Mouse (Mus musculus): Measurements from ENCODE around the gene Dock1.

The Dock1 gene

DNA sequence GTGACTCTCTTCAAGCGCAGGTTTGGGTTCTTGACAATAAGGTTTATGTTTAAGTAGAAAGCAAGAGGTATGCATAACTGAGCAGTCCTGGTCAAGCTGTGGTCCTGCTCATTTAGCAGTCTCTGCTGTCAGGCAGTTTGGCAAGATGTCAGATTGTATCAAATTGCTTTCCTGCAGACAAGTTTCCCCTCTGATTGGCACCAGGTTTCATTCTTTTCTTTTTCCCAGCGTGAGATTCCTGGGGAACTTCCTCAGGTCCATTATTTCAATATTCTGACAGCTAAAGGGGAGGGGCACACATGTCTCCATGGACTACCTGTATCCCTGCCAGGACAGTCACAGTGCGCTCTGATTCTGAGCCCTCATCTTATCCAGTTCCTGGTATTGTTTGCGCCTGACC is 153.4 kb downstream of the Dock1 start:
- no peak for DNase-seq (ENCODE audit: low spot score)

DNA sequence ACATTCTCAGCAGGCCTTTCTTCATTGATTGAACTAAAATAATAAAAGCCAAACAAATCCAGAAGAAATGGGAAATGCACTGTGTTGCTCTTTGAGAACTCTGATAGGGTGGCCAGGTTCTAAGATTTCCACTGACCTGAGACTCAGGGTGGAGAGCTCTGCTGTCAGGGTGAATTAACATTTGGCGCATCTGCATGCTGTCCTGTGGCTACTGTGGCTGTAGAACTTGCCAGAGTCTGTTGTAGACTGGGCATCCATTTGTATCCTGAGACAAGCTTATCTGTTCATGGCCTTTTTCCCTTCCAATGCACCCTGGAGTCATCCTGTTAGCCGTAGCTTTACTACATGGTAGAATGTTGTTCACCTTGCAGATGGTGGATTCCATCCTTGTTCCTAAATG is 169.6 kb downstream of the Dock1 start:
- DNase-seq (ENCODE audit: low spot score): no peak

GRCm38 (mm10) chr7:134842751-134843150 is 172.3 kb downstream of the Dock1 start:
- DNase-seq (ENCODE audit: low spot score): no peak

- no peak for DNase-seq (ENCODE audit: low spot score)
Observed at GRCm38 (mm10) chr7:134862000-134862399, 191.5 kb downstream of the Dock1 start.

GRCm38 (mm10) chr7:134864175-134864574 is 193.7 kb downstream of the Dock1 start:
- DNase-seq (ENCODE audit: low spot score): peak; percentile 78

GRCm38 (mm10) chr7:134872511-134872910 is 202.1 kb downstream of the Dock1 start:
- DNase-seq (ENCODE audit: low spot score): no peak

DNA sequence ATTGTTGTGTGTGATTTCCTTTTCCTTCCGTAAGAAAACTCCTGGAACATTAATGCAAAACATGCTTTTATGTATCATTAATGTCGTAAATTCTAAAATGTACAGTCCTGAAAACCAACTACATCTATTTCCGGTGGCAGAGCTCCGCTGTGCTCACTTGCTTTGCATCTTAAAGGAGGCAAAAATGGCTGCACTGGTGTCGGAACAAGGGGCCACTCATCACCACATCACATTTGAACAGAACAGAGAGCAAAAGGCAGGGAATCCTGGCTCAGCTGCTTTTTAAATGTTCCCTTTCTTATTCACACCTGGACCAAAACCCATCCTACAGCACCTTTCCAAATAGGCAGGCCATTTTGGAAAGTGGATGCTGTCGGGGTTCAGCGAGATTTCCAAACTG is 202.5 kb downstream of the Dock1 start:
- no peak for DNase-seq (ENCODE audit: low spot score)

DNA sequence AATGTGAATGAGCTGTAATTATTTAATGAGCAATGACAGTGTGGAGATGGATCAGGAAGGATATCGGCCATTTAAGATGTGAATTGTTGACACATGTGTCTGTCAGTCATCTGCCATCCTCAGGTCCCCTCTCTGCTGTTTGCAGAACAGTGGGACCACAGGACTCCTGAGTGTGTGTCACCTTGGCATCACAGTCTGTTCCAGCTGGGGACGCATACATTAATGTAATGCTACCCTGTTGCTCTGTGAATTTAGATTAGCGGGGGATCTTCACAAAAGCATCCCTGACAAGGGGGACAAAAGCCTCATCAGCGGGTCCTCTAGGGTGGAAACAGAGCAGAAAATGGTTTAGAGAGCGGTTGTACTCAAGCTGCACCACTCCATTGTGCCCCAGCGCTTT is 208.5 kb downstream of the Dock1 start:
- peak; percentile 15 for DNase-seq (ENCODE audit: low spot score)

DNA sequence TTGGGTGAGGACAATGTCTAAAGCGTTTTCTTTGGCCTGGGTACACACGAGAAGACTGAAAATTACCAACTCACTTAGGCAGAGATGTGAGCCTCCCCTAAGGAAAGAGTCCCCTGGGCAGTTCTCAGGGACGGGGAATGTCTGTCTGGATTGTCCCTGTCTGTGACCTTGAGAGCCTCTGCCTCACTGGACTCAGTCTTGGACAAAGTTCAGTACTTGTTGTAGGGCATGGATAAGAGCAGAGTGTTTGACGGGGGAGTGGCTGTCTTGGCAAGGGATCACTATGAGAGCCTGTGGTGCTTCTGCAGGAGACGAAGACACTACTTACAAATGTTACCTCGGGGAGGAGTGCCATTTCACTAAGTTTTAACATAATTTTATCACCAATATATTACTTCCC is 210.0 kb downstream of the Dock1 start:
- DNase-seq (ENCODE audit: low spot score): no peak

DNA sequence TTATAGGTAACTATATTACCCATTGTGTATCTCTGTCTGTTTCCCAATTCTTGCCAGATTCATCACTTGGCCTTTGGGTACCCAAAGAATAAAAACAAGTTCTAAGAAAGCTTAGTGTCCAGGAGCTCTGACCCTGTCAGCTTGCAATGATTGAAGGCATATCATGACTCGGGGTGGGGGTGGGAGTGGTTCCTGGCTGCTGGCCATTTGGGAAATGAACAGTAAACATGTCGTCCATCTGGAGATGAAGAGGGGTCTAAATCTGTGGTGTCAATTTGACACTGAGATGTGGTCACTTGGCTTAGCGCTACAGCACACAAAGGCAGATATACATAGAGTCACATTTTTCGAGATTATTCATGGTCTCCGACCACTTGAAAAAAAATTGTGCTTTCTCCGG is 213.1 kb downstream of the Dock1 start:
- peak; percentile 12 for DNase-seq (ENCODE audit: low spot score)

- DNase-seq (ENCODE audit: low spot score): no peak
Observed at GRCm38 (mm10) chr7:134892449-134892871, 222.0 kb downstream of the Dock1 start.

GRCm38 (mm10) chr7:134892972-134893371 is 222.5 kb downstream of the Dock1 start:
- DNase-seq (ENCODE audit: low spot score): peak; percentile 26

- DNase-seq (ENCODE audit: low spot score): no peak
Observed at GRCm38 (mm10) chr7:134894604-134895003, 224.2 kb downstream of the Dock1 start.

- no peak for DNase-seq (ENCODE audit: low spot score)
Observed at GRCm38 (mm10) chr7:134899462-134899861, 229.0 kb downstream of the Dock1 start.

GRCm38 (mm10) chr7:134901992-134902391 is 231.5 kb downstream of the Dock1 start:
- DNase-seq (ENCODE audit: low spot score): no peak

- DNase-seq (ENCODE audit: low spot score): no peak
Observed at GRCm38 (mm10) chr7:134931886-134932285, 261.4 kb downstream of the Dock1 start.

- peak; percentile 38 for DNase-seq (ENCODE audit: low spot score)
Observed at GRCm38 (mm10) chr7:134937471-134937926, 267.0 kb downstream of the Dock1 start.

DNA sequence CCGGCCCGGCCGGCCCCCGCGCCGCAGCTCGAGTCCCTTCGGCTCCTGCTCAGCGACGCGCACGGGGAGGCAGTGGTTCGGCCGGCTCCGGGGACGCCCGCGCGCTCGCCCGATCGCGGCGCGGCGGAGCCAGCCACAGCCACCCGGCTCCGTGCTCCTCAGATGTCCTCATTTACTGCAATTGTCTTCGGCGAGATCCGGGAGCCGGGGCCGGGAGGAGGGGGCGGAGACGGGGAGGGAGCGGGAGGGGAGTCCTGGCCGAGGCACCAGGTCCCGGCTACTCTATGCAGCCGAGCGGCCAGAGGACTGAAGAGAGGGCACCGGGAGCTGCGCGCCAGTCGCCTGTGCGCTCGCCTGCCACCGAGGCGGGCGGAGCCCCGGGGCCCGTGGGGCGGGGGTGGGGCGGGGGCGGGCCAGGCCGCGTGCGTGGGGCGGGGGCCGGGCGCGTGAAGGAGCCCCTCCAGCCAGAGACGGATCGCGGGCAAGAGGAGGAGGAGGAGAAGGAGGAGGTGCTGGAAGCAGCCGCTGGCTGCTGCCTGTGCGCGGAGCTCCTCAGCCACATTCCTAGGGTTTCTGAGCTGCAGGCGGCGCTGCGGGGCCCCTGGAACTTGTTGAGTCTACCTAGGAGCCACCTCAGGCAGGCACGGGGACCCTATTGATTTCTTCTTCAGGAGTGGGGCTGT is 267.6 kb downstream of the Dock1 start, which contains the start of gene Fam196a:
Fam196a (minus strand) TSS at position 504 of the 683 bp plus-strand sequence.
- peak; percentile 73 for DNase-seq (ENCODE audit: low spot score)

DNA sequence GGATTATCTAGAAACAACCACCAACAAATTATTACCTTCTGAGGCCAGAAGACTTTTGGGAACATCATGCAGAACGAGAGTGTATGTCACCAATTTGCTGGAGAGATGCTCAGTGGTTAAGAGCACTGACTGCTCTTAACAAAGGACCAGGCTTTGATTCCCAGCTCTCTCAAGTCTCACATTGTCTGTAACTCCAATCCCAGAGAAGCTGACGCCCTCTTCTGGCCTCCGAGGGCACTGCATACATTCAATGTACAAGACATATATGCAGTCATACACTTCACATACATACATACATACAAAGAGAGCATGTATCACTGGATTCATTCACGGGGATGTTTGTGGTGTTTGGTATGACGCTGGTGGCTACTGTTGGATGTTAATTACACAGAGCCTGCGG is 271.4 kb downstream of the Dock1 start:
- DNase-seq (ENCODE audit: low spot score): no peak

DNA sequence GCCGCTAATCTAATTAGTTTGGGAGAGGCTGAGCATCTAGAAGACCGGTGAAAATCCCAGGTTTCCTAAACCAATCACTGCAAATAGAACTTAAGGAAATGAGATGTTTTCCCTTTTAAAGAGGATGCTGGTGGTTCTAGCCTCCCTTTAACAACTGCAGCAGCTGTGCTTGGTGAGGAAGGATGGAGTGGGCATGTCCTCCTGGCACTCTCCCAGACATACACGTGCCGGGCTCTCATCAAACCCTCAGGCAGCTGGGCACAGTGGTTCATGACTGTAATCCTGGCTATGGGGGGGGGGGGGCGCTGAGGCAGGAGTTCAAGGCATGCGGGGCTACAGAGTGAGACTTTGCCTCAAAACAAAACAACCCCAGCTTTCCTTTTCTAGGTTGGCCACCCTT is 272.6 kb downstream of the Dock1 start:
- no peak for DNase-seq (ENCODE audit: low spot score)

GRCm38 (mm10) chr7:134943701-134944100 is 273.2 kb downstream of the Dock1 start:
- no peak for DNase-seq (ENCODE audit: low spot score)

DNA sequence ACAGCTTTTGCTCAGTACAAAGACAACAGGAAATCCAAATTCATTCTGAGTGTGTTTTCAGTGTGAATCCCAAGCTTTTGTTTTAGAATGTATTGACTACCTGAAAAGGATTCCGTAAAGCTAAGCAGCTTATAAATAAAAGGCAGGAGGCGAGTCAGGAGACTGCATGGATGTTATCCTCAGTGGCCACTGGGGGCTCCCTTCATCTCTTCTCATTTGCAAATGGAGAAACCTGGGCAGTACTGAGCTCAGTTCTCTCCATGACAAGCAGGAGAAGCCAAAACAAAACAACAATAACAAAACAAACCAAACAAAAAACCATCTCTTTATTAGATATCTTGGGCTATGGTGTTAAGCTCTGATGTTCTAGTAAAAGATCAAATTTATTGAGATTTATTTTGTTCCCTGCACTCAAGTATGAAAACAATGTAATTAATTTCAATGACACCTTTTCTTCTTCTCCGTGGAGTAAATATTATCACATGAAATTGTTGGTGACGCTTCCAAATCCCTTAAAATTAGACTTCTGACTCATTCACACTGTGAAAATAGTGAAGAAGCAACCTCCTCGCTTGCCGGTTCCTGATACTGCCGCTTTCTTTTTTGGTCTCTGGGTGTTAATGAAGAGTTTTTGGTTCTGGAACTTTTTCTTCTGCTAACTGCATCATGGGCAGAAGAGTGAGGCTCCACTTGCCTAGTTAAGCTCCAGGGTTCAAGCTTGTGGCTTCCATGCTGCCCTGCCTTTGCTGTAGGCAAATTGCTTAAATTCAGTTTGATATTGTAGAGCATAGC is 275.7 kb downstream of the Dock1 start:
- peak; percentile 23 for DNase-seq (ENCODE audit: low spot score)

DNA sequence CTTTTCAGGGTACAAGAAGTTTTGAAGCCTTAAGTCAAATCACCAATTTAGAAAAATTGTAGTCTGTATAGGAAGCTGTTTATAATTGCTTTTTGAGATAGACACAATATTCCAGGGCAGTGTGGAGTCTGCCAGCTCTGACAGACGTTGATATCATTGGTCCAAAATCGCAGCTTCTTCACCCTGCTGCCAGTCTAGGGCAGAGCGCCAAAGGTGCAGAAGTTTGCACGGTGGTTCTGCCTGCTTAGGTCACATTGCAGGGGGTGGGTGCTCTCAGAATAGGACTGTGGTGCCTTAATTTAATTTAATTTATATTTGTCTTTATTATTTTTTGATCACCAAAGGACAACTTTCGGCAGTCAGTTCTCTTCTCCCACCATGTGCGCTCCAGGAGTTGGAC is 288.6 kb downstream of the Dock1 start:
- no peak for DNase-seq (ENCODE audit: low spot score)
